Mouse (Mus musculus): ENCODE measurements around the gene Meis2. TPM values are rescaled to one million over a fixed set of nuclear protein-coding genes. Genes with fewer than 3 reads are reported as not detected.

Meis2 gene
- total RNA-seq, 2 experiments from 2014 or later: 1.5 to 2.0 TPM

DNA sequence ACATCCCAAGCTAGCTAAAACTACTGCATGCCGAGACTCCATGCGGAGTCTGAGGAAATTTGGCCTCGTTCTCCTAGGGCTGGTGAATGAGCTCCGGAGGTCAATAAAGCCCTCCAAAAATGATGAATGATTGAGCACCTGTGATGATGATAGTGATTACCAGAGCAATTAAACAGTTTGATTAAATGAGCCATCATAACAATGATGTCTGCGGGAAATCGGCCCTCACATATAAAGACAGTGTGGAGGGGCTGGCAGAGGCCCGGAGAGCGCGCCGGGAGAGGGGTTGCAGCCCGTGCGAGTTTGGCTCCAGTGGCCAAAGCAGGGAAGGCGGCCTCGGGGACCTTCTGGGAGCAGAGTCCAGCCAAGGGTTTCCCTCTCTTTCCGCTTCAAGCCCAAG, 2.1 kb upstream of the Meis2 start:
- DNase-seq: no peak

DNA sequence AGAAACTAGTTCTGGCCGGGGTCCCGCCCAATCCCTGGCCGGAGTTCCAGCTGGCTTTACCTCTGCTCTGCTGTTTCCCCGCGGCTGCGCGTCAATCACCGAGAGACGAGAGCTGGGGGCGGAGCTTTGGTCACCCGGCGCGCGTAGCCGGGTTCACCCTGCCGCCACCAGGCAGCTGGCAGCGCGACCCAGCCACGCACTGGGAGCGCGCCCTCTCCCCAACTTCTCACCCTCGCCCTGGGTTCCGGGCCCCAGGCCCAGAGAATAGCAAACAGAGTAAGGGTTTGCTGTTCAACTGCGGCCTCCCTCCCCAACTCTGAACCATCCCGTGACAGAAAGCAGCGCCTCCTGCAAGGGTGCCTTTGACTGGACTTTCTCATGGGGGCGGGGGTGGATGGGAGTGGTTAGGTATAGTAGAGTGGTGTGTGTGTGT, 1.4 kb upstream of the Meis2 start:
- peak; percentile 62 for DNase-seq

DNA sequence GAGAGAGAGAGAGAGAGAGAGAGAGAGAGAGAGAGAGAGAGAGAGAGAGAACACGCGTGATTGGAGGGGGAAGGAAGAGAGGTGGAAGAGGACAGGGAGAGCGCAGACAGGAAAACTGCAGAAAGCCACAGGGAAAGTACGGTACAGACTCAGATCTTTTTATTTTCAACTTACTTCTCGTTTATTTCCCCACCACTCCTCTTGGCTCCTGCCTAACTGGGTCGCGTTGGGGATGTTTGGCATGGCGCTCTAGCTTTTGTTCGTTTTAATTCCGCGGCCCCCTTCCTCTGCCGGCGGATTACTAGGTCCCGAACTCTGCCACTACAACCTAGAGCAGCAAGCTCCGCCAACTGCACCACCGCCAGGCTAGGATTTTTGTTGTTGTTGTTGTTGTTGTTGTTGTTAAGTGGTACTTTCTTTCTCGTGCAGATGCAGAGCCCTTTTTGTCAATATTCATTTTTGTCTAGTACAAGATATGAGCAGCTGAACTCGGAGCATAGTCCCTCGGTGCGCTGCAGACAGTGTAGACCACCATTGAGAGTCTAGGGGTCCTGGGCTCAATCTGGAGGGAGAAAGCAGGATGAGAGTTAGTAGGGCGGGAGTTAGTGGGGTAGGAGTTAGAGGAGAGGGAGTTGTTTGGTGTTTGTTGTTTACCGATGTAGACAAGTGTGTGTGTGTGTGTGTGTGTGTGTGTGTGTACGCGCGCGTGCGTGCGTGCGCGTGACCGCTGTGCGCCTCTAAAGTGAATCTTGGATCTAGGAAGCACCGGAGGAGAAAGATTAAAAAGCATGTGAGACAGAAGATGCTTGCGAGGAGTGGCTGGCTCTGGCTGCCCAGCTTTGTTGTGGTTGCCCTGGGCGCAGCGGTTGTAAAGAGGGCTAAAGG, 660 bp upstream of the Meis2 start:
- DNase-seq: no peak

DNA sequence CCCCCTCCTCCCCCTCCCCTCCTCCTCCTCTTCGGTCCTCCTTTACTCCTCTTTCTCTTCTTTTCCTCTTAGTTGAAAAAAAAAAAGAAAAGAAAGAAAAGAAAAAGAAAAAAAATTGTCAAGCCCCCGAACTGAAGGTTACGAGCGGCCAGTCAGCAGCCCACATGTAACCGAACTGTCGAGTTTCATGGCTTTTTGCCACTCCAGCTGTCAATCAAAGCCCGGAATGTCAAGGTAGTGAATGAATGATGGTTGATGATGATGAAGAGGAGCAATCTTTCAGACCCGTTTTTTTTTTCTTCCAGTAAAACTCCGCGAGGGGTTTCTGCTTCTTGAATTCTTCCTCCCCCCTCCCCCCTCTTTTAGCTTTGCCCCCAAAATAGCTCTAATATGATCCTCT, 582 bp downstream of the Meis2 start:
- no peak for DNase-seq

DNA sequence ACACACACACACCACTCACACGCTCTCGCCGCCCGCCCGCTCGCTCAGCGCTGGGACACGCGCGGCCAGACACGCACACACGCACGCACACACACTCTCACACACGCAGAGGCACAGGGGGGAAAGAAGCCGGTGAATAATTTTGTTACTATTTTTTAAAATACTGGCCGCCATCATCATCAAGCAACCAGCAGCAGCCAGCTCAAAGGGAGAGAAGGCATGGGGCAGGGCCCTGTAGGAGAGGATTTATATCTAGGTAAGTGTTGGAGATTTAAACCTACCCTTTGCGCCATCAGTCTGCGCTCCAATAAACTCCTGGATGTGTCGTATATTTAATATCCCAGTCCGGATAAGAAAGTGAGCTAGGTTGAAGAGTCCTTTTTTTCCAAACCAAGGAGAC, 1.1 kb downstream of the Meis2 start:
- DNase-seq: no peak

DNA sequence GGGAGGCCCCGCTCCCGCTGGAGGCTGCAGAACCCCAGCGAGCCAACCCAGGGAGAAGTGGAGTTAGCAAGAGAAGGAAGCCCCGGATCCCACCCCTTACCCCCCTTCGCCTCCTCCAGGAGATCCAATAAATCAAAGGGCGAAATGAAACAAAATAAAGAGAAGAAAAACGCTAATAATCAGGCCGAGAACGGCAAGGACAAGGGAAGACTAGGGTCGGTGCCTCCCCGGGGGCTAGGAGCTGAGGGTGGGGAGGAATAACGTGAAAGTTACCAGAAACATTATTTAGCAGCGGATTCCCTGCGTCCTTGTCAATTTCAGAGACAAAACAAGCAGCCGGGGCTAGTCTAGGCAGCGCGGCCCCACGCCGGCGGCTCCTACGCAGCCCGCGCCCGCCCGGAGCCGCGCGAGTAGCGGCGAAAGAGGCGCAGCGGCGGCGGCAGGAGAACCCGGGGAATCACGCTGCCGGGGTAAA, 1.8 kb downstream of the Meis2 start:
- DNase-seq: no peak

DNA sequence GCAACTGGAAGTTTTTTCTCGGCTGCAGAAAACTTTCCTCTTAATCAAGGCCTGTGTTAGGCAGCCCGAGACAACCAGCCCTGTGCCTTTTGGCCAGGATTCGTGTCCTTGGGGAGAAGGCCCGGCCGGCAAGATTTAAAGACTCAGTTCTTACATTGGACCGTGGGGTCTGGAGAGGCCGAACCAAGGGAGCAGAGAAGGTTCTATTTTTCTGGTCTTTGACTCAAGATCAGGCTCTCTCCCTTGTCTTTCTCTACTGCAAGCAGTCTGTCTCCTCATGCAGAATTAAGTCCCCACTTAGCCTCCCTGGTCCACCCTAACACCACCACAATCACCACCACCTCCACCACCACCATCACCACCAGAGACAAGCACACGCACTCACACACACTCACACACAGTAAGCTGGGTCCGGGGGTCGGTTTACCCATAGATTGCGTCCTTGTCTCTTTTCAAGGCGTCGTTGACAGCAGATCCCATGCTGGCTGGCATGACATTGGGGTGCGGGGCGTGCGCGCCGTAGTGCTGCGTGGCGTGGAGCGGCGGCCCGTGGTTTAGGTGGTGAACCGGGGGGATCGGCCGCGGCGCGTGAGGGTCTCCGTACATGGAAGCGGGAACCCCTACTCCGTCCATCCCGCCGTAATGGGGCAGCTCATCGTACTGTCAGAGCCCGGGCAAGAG, 2.7 kb downstream of the Meis2 start:
- no peak for DNase-seq

DNA sequence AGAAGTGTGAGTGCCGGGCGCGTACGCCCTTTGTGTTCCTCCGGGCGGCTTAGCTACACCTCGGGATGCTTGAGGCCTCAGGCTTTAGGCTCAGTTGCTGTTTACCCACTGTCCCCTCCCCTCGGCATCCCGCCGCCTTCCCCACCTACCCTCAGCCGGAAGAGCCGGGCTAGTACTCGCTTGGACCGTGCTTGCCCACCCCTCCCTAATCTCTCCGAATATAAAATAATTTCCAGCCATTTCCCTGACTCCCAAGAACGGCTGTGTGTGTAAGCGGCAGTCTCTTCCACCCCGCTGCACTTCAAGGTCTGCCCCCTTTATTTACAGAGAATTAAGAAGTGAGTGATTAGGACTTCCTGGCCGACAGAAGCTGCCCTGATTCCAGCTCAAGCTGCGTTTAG, 3.4 kb downstream of the Meis2 start:
- no peak for DNase-seq

DNA sequence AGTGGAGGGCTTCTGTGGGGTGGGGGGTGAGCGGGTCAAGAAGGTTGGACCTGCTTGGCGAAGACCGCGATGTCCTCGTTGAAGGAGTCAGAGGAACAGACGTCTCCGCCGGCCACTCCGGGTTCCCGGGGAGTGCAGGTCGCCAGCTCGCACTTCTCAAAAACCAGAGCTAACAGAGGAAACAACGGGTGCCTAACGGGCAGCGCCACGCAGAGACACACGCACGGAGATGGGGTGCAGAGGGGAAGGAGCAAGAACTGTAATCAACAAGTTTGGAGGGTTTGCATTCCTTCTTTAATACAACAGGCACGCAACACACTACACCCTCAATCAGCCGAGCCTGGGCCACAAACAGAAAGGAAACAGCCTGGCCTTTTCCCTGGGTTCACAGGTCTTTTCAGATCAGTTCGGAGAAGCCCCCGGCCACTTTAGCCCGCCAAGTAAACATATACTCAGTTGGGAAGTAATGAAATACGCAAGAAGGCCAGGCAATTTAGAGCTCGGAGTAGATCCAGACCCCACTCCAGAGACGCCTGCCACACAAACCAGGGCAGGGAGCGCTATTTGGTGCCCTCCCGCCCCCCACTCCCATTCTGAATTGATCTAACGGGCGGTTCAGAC, 4.1 kb downstream of the Meis2 start:
- no peak for DNase-seq

DNA sequence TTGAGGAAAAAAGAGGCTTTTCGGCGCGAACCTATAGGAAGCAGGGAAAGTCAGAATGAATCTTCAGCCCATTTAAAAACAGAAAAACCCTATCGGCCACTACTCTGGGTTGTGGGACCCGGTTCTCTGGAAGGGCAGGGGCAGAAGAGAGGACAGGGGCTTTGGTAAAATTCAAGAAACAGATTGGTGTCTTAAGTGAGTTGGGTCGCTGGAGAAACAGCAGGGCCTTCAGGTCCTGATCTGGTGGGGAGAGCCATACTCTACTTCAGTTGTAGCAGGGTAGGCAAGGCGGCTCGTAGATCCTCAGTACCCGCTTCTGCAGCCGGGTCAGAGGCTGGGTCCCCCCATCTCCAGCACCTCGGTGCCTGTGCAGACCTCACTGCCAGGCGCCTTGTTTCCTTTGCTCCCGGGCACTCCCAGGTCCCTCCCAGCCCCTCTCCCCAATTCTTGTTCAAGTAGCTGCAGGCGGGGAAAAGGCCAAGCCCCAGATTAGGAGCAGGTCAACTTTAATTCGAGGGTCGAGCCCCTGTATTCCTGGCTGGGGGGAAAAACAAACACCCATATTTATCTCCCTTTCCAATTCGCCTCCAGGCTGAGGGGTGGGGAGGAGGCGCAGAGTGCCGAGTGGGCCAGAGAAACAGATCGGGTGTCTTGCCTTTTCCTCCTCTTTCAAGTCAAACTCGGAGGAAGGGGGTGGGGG, 4.8 kb downstream of the Meis2 start:
- DNase-seq: no peak

DNA sequence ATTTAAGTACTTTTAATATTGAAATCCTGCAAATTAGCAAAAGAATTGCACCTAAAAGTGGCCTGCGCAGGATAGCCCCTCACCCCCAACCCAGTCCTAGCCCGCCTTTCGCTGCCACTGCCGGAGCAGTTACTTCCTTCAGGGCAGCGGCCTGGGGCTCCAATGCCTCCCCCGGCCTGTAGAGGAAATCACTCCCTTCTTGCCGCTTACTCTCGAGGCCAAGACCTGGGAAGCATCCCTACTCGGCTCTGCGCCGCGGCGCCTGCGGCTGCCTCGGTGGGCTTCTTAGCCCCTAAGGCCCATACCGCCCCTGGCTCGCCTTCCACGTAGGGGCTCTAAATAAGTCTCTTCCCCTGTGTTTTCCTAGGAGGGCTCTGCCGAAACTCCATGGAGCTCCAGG, 5.4 kb downstream of the Meis2 start:
- DNase-seq: no peak

DNA sequence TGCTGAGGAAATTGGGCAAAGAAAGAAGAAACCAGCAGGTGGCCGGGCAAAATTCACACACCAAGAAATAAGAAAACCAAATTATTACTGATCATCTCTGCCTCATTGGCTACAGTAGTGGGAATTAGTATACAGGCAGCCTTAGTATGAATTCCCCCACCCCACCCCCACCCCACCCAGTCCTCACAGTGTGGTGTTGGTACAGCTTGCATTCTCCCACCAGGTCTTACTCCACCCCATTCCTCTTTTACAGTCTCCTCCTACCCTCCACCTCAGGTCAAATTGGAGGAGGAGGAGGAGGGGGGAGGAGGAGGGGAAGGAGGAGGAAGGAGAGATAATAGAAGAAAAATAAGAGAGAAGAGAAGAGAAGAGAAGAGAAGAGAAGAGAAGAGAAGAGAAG, 6.0 kb downstream of the Meis2 start:
- DNase-seq: no peak

DNA sequence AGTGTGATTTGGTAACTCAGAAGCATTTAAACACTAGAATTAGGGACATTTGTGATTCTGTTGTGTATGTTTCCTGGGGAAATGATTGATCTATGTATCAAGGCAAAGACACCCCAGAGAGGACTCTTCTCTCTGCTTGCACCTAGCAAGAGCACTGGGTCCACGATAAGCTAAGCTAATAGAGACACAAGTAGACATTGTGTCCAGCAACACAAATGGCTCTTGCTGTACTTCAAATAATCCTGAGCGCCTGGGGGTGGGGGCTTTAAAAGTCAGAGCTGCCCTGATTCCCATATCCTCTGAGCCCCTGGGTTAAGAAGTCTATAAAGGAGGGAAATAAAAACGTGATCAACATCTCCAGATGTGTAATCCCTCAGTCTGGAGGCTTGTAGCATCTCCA, 6.6 kb downstream of the Meis2 start:
- no peak for DNase-seq

DNA sequence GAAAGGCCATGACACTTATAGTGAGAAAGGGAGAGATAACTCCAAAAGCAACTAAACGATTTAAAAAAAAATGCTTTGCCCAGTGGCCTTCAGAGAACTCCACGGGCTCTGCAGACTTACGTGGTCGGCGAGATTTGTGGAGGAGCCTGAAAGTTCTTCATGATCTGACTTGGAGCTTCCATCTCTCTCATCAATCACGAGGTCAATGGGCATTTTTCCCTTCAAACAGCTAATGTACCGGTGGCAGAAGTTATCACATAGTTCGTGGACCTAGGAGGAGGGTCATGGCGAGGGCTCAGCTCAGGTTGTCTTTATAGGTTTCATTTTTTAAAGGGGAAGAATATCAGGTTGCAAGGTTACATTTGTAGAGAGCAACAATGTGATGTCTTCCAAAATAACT, 7.1 kb downstream of the Meis2 start:
- no peak for DNase-seq

DNA sequence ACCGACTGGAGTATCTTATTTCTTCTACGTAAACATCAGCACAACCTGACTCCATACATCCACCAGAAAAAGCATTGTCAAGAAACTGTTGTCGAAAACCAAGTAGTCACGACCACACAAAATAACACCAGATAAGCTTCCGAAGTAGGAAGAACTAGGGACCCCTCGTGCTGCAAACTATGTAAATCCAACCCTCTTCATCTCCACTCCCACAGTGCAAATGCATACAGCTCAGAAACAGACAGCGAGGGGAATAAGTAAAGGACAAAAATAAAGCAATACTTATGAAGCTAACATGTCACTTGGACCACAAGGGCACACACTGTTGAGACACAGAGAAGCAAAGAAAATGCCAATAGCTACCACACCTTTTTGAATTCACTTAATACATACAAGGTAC, 8.8 kb downstream of the Meis2 start:
- DNase-seq: no peak

DNA sequence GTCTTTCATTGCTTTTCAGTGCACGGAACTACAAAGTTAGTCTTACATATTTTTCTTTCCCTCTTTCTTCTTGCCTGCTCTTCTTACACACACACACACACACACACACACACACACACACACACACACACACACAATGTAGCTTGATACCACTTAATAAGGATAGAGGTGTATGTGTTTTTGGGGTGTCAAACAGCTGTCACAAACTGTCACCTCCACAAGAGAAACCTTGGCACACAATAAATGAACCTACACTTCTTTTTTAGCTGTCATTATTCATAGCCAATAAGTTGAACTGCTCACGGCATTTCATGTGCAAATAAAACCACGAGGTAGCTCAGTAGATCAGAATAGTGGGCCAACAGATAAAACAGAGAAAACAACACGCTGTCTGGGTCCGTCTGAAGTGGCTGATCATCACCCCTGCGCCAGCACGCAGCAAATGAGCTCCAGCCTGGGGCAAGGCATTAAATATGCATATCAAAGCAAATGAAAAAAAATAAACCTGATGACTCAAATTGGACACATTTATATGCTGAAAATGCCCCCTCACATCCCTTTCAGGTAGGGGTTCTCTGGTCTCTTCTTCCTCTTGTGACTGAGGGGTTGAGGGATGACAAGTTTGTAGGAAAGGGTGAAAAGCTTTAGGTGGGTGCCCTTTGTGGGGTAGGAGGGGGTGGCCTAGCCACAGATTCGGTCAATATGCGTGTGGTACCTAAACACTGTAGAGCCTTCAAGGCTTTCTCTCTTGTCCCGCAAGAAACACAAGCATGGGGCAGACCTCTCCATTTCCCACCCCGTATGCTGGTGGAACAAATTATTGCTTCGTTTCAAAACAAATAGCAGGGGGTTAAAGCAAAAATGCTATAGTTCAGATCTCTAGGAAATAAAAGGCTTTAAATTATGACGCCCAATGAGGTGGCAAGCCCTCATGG, 9.7 kb downstream of the Meis2 start:
- no peak for DNase-seq

DNA sequence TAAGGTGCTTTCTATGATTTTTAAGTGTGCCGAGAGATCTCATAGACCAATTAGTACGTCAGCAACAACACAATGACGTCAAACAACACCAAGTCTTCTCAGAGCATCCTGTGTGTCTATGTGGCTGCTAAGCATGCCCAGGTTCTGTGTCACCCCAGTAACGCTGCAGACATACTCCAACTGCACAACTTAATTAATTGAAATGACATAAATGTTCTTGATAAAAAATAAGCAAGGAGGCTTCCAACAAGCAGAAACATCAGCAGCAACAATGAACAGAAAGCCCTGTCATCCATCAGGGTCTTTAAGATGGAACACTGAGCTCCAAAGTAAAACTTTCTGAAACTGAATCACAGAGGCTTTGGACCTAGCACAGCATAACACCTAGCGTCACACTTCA, 11.7 kb downstream of the Meis2 start:
- DNase-seq: no peak

DNA sequence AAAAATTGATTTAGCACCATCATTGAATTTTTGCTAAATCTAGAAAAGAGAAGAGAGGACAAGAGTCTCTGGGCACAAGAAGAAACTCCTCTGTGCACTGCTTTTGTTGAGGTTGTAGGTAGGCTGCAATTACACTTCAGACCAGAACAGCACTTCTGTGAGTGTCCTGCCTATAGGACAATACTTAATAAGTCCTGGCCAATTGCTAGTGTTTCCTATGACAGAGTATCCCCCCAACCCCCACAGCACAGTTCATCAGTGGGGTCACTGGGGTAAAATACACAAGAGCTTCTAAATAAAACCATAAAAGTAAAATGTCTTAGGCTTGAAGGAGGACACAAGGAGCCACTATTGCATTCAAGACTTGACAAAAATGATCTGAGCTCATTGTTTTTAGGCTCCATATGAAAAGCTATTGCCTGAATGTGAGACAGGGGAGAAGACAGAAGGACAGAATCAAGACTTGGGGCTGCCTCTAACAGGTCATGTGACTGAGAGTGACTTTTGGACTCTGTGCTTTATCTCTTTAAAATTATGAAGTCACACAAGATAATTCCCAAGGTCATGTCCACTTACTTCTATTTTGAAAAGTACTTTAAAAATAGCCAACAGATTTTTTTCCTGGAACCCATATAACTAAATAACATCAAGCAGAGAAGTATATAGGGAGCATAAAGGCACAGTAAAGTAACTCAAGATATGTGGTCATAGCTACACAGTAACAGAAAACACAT, 12.8 kb downstream of the Meis2 start:
- no peak for DNase-seq

DNA sequence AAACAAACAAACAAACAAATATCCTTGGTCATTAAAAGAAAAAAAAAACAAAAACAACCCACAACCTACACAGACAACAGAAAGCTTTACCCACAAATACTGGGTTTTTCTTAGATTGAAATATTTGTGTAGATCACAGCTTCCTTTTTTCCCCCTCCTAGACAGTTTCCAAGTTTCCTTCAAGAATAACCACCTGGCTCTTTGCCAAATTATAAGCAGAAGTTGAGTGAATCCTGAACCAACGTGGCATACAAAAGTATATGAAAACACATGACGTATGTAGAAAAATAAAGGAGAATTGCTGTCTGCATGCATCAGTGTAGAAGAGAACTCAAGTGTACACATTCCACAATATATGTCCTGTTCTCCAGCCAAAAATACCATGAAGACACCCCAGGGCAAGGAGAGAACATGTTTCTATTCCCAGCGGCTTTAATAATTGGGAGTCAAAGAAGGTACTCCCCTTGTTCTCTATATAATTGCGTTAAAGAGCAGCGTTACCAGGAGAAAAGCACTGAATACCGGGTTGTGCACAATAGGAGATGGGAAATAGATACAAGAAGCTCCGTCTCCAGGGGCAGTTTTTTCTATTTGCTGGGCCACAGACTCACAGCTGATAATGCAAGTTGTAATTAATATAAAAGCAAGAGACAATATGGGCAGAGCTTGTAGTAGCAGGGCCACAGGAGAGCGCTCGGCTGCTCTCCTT, 13.6 kb downstream of the Meis2 start:
- no peak for DNase-seq

DNA sequence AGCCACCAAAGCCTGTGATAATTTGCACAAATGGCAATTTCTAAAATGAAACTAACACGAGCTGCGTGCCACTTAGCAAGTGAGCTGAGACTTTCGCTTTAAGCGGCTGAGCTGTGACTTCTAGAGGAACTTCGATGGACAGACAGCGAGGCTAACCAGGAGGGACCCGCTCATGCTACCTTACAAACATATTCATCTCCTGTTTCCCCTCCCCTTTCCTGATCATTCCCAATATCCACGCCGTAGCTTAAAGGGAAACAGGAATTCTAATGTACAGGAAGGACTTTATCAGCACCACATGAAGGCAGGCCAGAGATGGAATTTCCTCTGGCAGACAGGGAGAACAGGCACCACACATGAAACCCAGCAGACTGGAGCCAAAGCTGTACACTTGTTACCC, 15.9 kb downstream of the Meis2 start:
- no peak for DNase-seq
